Mouse (Mus musculus): ENCODE results near the gene Slc46a3.

- no peak for TF ChIP-seq CTCF (IDR thresholded peaks at IDR 0.05; ENCODE audit: borderline replicate concordance, control insufficient read depth, extremely low read depth, insufficient read depth, low read length, poor library complexity)
- TF ChIP-seq POLR2A (IDR thresholded peaks at IDR 0.05; ENCODE audit: control insufficient read depth, extremely low read depth, insufficient read depth, low read length, poor library complexity), result no peak
Observed at GRCm38 (mm10) chr5:147832842-147833241, 61.8 kb downstream of the Slc46a3 start.
